Mouse (Mus musculus): ENCODE results near the gene Gse1. TPM values are rescaled to one million over a fixed set of nuclear protein-coding genes. Genes with fewer than 3 reads are reported as not detected.

The Gse1 gene
- polyA plus RNA-seq, 1 experiment from 2014 or later = 6.7 TPM

DNA sequence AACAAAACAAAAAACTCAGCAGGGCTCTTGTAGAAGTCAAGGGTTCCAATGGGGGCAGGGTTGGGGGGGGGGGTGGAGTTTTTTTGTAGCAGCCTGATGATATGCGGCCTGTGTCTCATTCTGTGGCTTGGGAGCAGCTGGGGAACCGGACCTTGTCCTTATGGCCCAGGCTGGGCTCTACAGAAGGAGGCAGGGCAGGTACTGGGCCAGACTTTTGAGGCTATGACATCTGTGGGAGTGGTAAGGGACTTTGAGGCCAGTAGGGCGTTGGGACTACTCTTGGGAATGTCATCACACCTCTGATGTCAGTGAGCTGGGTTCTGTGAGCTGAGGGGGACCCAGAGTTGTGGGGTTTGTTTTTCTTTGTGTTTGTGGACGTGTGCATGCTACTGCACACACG lies 267.2 kb downstream of the Gse1 start:
- Histone ChIP-seq H3K27me3 (ENCODE audit: insufficient read depth, low read length) (no peaks in the 10 kb centered on the region), H3K9ac (replicated peaks; ENCODE audit: low read length) (peak overlapping the region; percentile 31; the same call in 1 of the 2 replicates), H3K4me2 (replicated peaks; ENCODE audit: low read depth, low read length) (peak overlapping the region; percentile 34), H3K4me1 (ENCODE audit: insufficient read depth, low read length) (peaks cover 97% of the 10 kb centered on the region), H3K9me3 (ENCODE audit: low read length) (no peaks in the 10 kb centered on the region), H3K4me3 (ENCODE audit: low read length) (no peak overlapping the region), H3K36me3 (ENCODE audit: insufficient read depth, low read length) (no peaks in the 10 kb centered on the region), H3K27ac (ENCODE audit: low read length) (peak overlapping the region; percentile 95)
- no peak for ATAC-seq (ENCODE audit: low FRiP score, low TSS enrichment)
- 31% methylated on average over 5 of the region's 5 CpGs for WGBS

DNA sequence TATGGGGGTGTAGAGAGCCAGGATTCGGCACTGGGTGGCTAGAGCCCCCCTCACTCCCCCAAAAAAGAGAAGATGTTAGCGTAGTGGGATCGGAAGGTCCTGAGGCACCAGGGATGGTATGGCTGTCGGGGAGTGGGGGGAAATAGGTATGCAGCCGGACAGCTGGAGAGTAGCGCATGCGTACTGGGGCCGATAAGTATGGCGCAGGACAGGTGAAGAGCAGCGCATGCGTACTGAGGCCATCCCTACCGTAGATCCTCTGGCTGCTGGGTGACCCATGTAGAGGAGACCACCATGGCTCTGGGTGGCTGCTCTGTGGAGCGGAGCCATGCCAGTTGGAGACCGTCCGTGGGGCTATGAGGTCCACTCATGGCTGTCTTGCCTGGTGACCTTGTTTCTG lies 268.2 kb downstream of the Gse1 start:
- 94% methylated on average over 15 of the region's 15 CpGs for WGBS
- Histone ChIP-seq H3K36me3 (ENCODE audit: insufficient read depth, low read length) (no peaks in the 10 kb centered on the region), H3K4me3 (ENCODE audit: low read length) (no peak overlapping the region), H3K27ac (ENCODE audit: low read length) (no peak overlapping the region), H3K4me2 (replicated peaks; ENCODE audit: low read depth, low read length) (no peak overlapping the region), H3K9me3 (ENCODE audit: low read length) (no peaks in the 10 kb centered on the region), H3K9ac (replicated peaks; ENCODE audit: low read length) (no peak overlapping the region), H3K27me3 (ENCODE audit: insufficient read depth, low read length) (no peaks in the 10 kb centered on the region), H3K4me1 (ENCODE audit: insufficient read depth, low read length) (peaks cover 95% of the 10 kb centered on the region)
- no peak for ATAC-seq (ENCODE audit: low FRiP score, low TSS enrichment)

DNA sequence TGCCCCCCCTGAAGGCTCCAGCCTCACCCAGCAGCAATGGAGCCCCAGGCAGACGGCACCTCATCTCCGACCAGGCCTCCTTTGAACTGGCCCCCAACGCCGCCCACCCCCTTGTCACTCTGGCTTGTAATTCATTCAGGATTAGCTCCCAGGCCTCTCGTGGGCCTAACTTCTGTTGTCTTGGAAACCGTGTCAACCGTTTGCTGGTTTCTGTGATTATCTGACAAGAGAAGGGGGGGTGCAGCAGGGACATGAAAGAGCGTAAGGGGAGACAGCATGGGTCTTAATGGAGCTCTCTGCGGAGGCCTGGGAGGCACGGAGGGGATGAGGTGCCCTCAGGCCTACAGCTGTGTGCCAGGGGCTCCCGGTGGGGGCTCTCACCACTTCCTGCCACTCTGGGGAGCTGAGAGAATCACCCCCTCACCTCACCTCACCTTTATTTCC lies 269.3 kb downstream of the Gse1 start:
- no peak for ATAC-seq (ENCODE audit: low FRiP score, low TSS enrichment)
- H3K36me3 ChIP-seq (ENCODE audit: insufficient read depth, low read length) = no peaks in the 10 kb centered on the region
- H3K4me1 ChIP-seq (ENCODE audit: insufficient read depth, low read length) = peaks cover 88% of the 10 kb centered on the region
- WGBS = 29% methylated on average over 11 of the region's 11 CpGs
- H3K4me2 ChIP-seq (replicated peaks; ENCODE audit: low read depth, low read length) = no peak overlapping the region; the same call in 1 of the 2 replicates
- H3K9me3 ChIP-seq (ENCODE audit: low read length) = no peaks in the 10 kb centered on the region
- H3K27me3 ChIP-seq (ENCODE audit: insufficient read depth, low read length) = no peaks in the 10 kb centered on the region
- H3K27ac ChIP-seq (ENCODE audit: low read length) = 0 out of 2 replicates have a peak overlapping the region, but pooled peaks have one; percentile 83
- peak overlapping the region; percentile 9 for H3K9ac ChIP-seq (replicated peaks; ENCODE audit: low read length)
- no peak overlapping the region for H3K4me3 ChIP-seq (ENCODE audit: low read length)

- H3K27ac ChIP-seq (ENCODE audit: low read length) = peak overlapping the region; percentile 83; the same call in 1 of the 2 replicates
- H3K9me3 ChIP-seq (ENCODE audit: low read length) = no peaks in the 10 kb centered on the region
- no peak overlapping the region for H3K4me3 ChIP-seq (ENCODE audit: low read length)
- H3K9ac ChIP-seq (replicated peaks; ENCODE audit: low read length) = peak overlapping the region; percentile 51
- peak overlapping the region; percentile 35 for H3K4me2 ChIP-seq (replicated peaks; ENCODE audit: low read depth, low read length)
- H3K27me3 ChIP-seq (ENCODE audit: insufficient read depth, low read length) = no peaks in the 10 kb centered on the region
- 22% methylated on average over 4 of the region's 4 CpGs for WGBS
- H3K4me1 ChIP-seq (ENCODE audit: insufficient read depth, low read length) = peaks cover 88% of the 10 kb centered on the region
- ATAC-seq (ENCODE audit: low FRiP score, low TSS enrichment) = peak; percentile 36
- H3K36me3 ChIP-seq (ENCODE audit: insufficient read depth, low read length) = no peaks in the 10 kb centered on the region
These were observed 270.1 kb downstream of the Gse1 start for GRCm38 (mm10) chr8:120498349-120498831.

- ATAC-seq (ENCODE audit: low FRiP score, low TSS enrichment) = peak; percentile 81
- peak overlapping the region; percentile 35 for H3K4me2 ChIP-seq (replicated peaks; ENCODE audit: low read depth, low read length)
- H3K4me3 ChIP-seq (ENCODE audit: low read length) = no peak overlapping the region
- H3K27me3 ChIP-seq (ENCODE audit: insufficient read depth, low read length) = no peaks in the 10 kb centered on the region
- no peaks in the 10 kb centered on the region for H3K36me3 ChIP-seq (ENCODE audit: insufficient read depth, low read length)
- 22% methylated on average over 9 of the region's 9 CpGs for WGBS
- H3K9me3 ChIP-seq (ENCODE audit: low read length) = no peaks in the 10 kb centered on the region
- peak overlapping the region; percentile 83 for H3K27ac ChIP-seq (ENCODE audit: low read length)
- peaks cover 87% of the 10 kb centered on the region for H3K4me1 ChIP-seq (ENCODE audit: insufficient read depth, low read length)
- peak overlapping the region; percentile 51; the same call in 1 of the 2 replicates for H3K9ac ChIP-seq (replicated peaks; ENCODE audit: low read length)
These were observed 270.8 kb downstream of the Gse1 start for GRCm38 (mm10) chr8:120498926-120499605.

DNA sequence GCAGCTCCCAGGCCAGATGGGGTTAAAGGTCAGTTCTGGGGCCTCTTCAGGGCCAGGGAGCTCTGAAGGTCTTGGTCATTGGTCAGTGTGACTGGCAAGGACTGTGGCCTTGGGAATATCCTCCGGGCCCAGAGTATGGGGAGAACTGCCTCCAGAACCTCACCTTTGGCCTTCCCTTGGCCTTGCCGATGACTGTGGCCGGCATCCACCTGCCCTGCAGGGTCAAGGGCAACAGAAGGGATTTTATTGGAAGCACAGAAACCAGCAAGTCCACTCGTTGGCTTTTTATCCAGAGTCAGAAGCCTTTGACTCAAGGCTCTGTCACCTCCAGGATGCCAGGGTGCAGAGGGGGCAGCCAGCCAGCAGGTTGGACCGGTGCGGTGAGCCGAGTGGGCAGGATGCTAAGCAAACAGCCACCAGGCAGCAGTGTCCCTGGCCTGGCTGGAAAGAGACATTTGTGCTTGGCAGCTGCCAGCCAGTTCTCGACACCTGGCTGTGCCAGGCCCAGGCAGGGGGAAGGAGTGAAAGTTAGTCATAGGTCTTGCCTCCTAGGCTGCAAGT lies 272.5 kb downstream of the Gse1 start:
- H3K27me3 ChIP-seq (ENCODE audit: insufficient read depth, low read length) = no peaks in the 10 kb centered on the region
- 66% methylated on average over 8 of the region's 8 CpGs for WGBS
- no peak overlapping the region for H3K27ac ChIP-seq (ENCODE audit: low read length)
- no peak overlapping the region for H3K9ac ChIP-seq (replicated peaks; ENCODE audit: low read length)
- H3K36me3 ChIP-seq (ENCODE audit: insufficient read depth, low read length) = no peaks in the 10 kb centered on the region
- H3K4me1 ChIP-seq (ENCODE audit: insufficient read depth, low read length) = peaks cover 87% of the 10 kb centered on the region
- no peaks in the 10 kb centered on the region for H3K9me3 ChIP-seq (ENCODE audit: low read length)
- no peak overlapping the region for H3K4me3 ChIP-seq (ENCODE audit: low read length)
- no peak overlapping the region for H3K4me2 ChIP-seq (replicated peaks; ENCODE audit: low read depth, low read length)
- ATAC-seq (ENCODE audit: low FRiP score, low TSS enrichment) = no peak

DNA sequence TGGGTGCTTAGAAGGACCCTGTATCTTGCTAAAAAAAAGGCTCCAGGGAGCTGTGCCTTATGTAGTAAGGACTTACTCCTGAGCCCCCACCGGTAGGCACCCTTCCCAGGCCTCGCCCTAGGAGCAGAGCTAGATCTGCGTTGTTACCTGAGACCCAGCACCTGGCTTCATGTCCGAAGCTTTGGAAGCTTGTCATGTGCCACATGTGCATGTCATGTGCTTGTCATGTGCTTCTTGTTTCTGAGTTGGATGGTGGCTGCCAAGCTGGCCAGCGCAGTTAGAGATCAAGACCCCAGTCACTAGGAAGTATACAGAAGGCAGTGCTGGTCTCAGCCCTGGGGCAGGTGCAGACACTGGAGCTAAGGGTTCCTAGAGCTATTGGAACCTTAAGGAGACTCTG lies 273.2 kb downstream of the Gse1 start:
- no peaks in the 10 kb centered on the region for H3K9me3 ChIP-seq (ENCODE audit: low read length)
- H3K9ac ChIP-seq (replicated peaks; ENCODE audit: low read length) = no peak overlapping the region
- ATAC-seq (ENCODE audit: low FRiP score, low TSS enrichment) = no peak
- no peak overlapping the region for H3K4me2 ChIP-seq (replicated peaks; ENCODE audit: low read depth, low read length)
- H3K4me3 ChIP-seq (ENCODE audit: low read length) = no peak overlapping the region
- no peaks in the 10 kb centered on the region for H3K27me3 ChIP-seq (ENCODE audit: insufficient read depth, low read length)
- WGBS = 84% methylated on average over 5 of the region's 5 CpGs
- H3K4me1 ChIP-seq (ENCODE audit: insufficient read depth, low read length) = peaks cover 89% of the 10 kb centered on the region
- no peaks in the 10 kb centered on the region for H3K36me3 ChIP-seq (ENCODE audit: insufficient read depth, low read length)
- no peak overlapping the region for H3K27ac ChIP-seq (ENCODE audit: low read length)

DNA sequence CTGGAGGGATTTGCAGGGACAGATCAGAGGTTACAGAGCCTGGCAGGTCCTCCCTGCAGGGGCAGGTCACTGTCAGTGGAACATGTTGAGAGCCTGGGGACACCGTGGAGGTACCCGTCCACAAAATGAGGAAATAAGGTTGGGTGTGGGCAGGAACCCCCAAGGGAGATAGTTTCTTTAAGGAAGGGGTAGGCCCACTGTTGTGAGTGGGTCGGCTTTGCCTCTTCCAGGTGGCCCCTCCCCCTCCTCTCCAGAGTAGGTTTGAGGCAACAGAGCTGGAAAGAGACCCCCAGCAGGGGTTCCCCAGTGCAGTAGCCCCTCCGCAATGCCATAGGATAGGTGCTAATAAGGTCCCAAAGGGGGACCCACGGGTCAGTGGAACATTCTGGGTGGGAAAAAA lies 274.2 kb downstream of the Gse1 start:
- no peak for ATAC-seq (ENCODE audit: low FRiP score, low TSS enrichment)
- 65% methylated on average over 5 of the region's 5 CpGs for WGBS
- H3K36me3 ChIP-seq (ENCODE audit: insufficient read depth, low read length) = no peaks in the 10 kb centered on the region
- H3K4me2 ChIP-seq (replicated peaks; ENCODE audit: low read depth, low read length) = no peak overlapping the region
- no peak overlapping the region for H3K9ac ChIP-seq (replicated peaks; ENCODE audit: low read length)
- no peaks in the 10 kb centered on the region for H3K9me3 ChIP-seq (ENCODE audit: low read length)
- no peaks in the 10 kb centered on the region for H3K27me3 ChIP-seq (ENCODE audit: insufficient read depth, low read length)
- no peak overlapping the region for H3K4me3 ChIP-seq (ENCODE audit: low read length)
- H3K27ac ChIP-seq (ENCODE audit: low read length) = no peak overlapping the region
- H3K4me1 ChIP-seq (ENCODE audit: insufficient read depth, low read length) = peaks cover 84% of the 10 kb centered on the region

DNA sequence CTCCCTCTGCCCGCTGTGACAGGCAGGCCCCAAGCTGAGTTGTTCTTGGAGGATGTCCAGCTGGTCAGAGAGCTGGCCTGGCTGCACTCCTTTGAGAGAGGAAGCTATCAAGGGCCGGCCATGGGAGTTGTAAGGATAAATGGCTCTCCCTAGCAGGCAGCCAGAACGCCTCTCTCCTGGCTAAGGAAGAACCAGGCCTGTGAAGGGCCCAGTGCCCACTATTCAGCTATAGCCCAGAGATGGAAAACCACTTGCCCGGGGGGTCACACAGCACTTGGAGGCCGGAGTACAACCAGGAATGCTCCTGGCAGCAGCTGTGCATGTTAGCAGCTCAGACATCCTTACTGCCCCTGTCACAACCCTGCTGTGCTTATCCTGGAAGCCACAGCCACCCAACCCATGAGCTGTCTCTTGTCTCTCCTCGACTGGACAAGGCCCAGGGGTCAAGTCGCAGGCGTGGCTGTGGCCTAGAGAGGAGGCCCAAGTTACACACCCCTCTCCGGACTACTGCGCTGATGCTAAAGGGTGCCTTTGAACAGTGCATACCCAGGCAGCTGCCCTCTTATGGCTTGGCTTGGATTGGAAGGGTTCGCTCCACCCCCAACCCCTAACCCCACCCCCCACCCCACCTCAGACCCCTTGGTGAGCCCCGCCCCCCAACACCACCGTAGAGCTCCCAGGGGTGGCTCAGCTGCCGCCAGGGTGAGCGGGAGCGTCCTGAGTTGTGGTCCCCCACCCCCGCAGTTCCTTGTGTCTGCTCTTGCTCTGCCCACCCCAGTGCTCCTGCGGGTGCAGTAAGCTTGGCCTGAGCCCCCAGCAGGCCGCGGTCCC lies 276.2 kb downstream of the Gse1 start:
- H3K4me1 ChIP-seq (ENCODE audit: insufficient read depth, low read length) = peaks cover 73% of the 10 kb centered on the region
- no peaks in the 10 kb centered on the region for H3K36me3 ChIP-seq (ENCODE audit: insufficient read depth, low read length)
- no peaks in the 10 kb centered on the region for H3K27me3 ChIP-seq (ENCODE audit: insufficient read depth, low read length)
- no peaks in the 10 kb centered on the region for H3K9me3 ChIP-seq (ENCODE audit: low read length)
- peak; percentile 40 for ATAC-seq (ENCODE audit: low FRiP score, low TSS enrichment)
- 12% methylated on average over 18 of the region's 20 CpGs for WGBS
- peak overlapping the region; percentile 21; the same call in 1 of the 2 replicates for H3K4me3 ChIP-seq (ENCODE audit: low read length)
- H3K4me2 ChIP-seq (replicated peaks; ENCODE audit: low read depth, low read length) = peak overlapping the region; percentile 40
- H3K9ac ChIP-seq (replicated peaks; ENCODE audit: low read length) = peak overlapping the region; percentile 46
- H3K27ac ChIP-seq (ENCODE audit: low read length) = peak overlapping the region; percentile 51
